Mouse (Mus musculus): ENCODE measurements around the gene Adamts7. TPM values are rescaled to one million over a fixed set of nuclear protein-coding genes. Genes with fewer than 3 reads are reported as not detected.
A peak's percentile ranks its signal among the peaks of the same experiment; 100 is the strongest.

Adamts7 gene
- total RNA-seq (2014; rRNA removed; ENCODE audit: low replicate concordance), result 12.8 and 34.4 TPM in 2 replicates
- 7.6 and 8.3 TPM in 2 replicates for polyA plus RNA-seq (2015; fragmentation: Nextera tagmentation; extraction: Ambion mirVana)

DNA sequence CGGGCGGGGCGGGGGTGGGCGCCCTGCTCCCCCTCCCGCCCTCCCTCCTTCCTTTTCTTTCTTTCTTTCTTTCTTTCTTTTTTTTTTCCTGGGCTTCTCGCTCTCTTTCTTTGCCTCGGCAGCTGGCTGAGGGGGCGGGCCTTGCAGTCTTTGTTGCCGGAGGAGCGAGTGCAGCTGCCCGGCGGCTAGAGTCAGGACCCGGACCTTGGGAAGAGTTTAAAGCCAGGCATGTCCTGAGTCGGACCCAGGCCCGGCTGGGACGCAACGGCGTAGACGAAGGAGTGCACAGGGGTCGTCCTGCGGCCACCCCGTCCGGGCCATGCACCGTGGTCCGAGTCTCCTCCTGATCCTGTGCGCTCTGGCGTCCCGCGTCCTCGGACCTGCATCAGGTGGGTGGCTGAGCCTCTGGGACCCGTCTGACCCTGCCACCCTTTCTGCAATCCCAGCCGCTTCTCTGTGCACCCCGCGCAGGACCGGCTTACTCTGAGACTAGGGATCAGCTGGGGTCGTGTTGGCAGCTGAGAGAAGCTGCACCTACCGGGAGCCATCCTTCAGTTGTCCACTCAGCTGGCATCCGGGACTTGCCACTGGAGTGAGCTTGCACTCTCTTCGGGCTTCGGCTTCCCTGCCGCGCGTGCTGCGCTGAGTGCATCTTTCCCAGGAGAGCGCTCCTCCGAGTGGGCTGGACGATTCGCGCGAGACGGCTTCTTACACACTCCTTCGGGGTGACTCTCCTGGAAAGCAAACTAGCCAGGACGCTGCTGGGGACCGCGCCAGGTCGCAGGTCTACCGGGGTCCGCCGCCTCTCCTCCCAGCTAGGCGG lies at the start of gene Adamts7:
TSS of gene Adamts7 (plus strand) at position 144 of the 823 bp plus-strand sequence.
- Histone ChIP-seq H3K27me3 (ENCODE audit: control insufficient read depth, insufficient read depth, low read length) (no peaks in the 10 kb centered on the region), H3K27ac (ENCODE audit: low read depth) (peak within 1 kb of the TSS; percentile 73), H3K4me1 (ENCODE audit: control insufficient read depth, insufficient read depth) (peaks cover 30% of the 10 kb centered on the region), H3K9me3 (replicated peaks; ENCODE audit: control insufficient read depth, low read length) (no peaks in the 10 kb centered on the region; the same call in 1 of the 2 replicates), H3K4me3 (ENCODE audit: low read depth, low read length) (peak within 1 kb of the TSS; percentile 78), H3K4me2 (ENCODE audit: low read depth, low read length) (peak within 1 kb of the TSS; percentile 88), H3K9ac (replicated peaks; ENCODE audit: low read depth, low read length) (peak within 1 kb of the TSS; percentile 74), H3K36me3 (replicated peaks; ENCODE audit: control insufficient read depth, insufficient read depth, low read length) (no peaks in the 10 kb centered on the region)
- DNase-seq (ENCODE audit: low spot score), result no peak
- peak; percentile 45 for ATAC-seq (ENCODE audit: insufficient read depth, low read depth)
- TF ChIP-seq CTCF (IDR thresholded peaks at IDR 0.05; ENCODE audit: low read depth) (no peak), EP300 (IDR thresholded peaks at IDR 0.05; ENCODE audit: low read depth) (no peak)
- WGBS, result under 1% methylated on average over 59 of the region's 60 CpGs

GRCm38 (mm10) chr9:90113151-90113550 lies 49.7 kb upstream of the Adamts7 start:
- ATAC-seq (ENCODE audit: insufficient read depth, low read depth) (no peak), DNase-seq (ENCODE audit: low spot score) (no peak)
- peak overlapping the region; percentile 95 for H3K9ac ChIP-seq (replicated peaks; ENCODE audit: low read depth, low read length)
- H3K4me1 ChIP-seq (ENCODE audit: control insufficient read depth, insufficient read depth), result peaks cover 18% of the 10 kb centered on the region
- under 1% methylated on average over 13 of the region's 13 CpGs for WGBS
- no peaks in the 10 kb centered on the region for H3K9me3 ChIP-seq (replicated peaks; ENCODE audit: control insufficient read depth, low read length)
- peak overlapping the region; percentile 89 for H3K4me2 ChIP-seq (ENCODE audit: low read depth, low read length)
- peak overlapping the region; percentile 97 for H3K4me3 ChIP-seq (ENCODE audit: low read depth, low read length)
- peak overlapping the region; percentile 100 for H3K27ac ChIP-seq (ENCODE audit: low read depth)
- TF ChIP-seq CTCF (IDR thresholded peaks at IDR 0.05; ENCODE audit: low read depth) (no peak), EP300 (IDR thresholded peaks at IDR 0.05; ENCODE audit: low read depth) (no peak)
- peaks cover 14% of the 10 kb centered on the region; the same call in 1 of the 2 replicates for H3K36me3 ChIP-seq (replicated peaks; ENCODE audit: control insufficient read depth, insufficient read depth, low read length)
- H3K27me3 ChIP-seq (ENCODE audit: control insufficient read depth, insufficient read depth, low read length), result no peaks in the 10 kb centered on the region

GRCm38 (mm10) chr9:90113651-90114566 lies 49.0 kb upstream of the Adamts7 start:
- TF ChIP-seq EP300 (IDR thresholded peaks at IDR 0.05; ENCODE audit: low read depth) (peak; percentile 83), CTCF (IDR thresholded peaks at IDR 0.05; ENCODE audit: low read depth) (peak; percentile 64)

GRCm38 (mm10) chr9:90114567-90115307 lies 48.1 kb upstream of the Adamts7 start, which contains the start of gene Morf4l1:
Morf4l1 (minus strand) TSS chr9:90114774.
- H3K9me3 ChIP-seq (replicated peaks; ENCODE audit: control insufficient read depth, low read length), result no peaks in the 10 kb centered on the region
- H3K4me1 ChIP-seq (ENCODE audit: control insufficient read depth, insufficient read depth), result peaks cover 18% of the 10 kb centered on the region
- H3K9ac ChIP-seq (replicated peaks; ENCODE audit: low read depth, low read length), result peak within 1 kb of the TSS; percentile 95
- peak within 1 kb of the TSS; percentile 91 for H3K4me2 ChIP-seq (ENCODE audit: low read depth, low read length)
- no peaks in the 10 kb centered on the region for H3K36me3 ChIP-seq (replicated peaks; ENCODE audit: control insufficient read depth, insufficient read depth, low read length)
- H3K27me3 ChIP-seq (ENCODE audit: control insufficient read depth, insufficient read depth, low read length), result no peaks in the 10 kb centered on the region
- DNase-seq (ENCODE audit: low spot score) (peak; percentile 97), ATAC-seq (ENCODE audit: insufficient read depth, low read depth) (peak; percentile 98)
- WGBS, result 2% methylated on average over 38 of the region's 40 CpGs
- peak within 1 kb of the TSS; percentile 100 for H3K27ac ChIP-seq (ENCODE audit: low read depth)
- peak within 1 kb of the TSS; percentile 97 for H3K4me3 ChIP-seq (ENCODE audit: low read depth, low read length)
- TF ChIP-seq EP300 (IDR thresholded peaks at IDR 0.05; ENCODE audit: low read depth) (no peak), CTCF (IDR thresholded peaks at IDR 0.05; ENCODE audit: low read depth) (no peak)

More at GRCm38 (mm10) chr9:90113651-90114566, 49.0 kb upstream of the Adamts7 start:
- Histone ChIP-seq H3K27me3 (ENCODE audit: control insufficient read depth, insufficient read depth, low read length) (no peaks in the 10 kb centered on the region), H3K36me3 (replicated peaks; ENCODE audit: control insufficient read depth, insufficient read depth, low read length) (peaks cover 7% of the 10 kb centered on the region; the same call in 1 of the 2 replicates), H3K4me1 (ENCODE audit: control insufficient read depth, insufficient read depth) (peaks cover 18% of the 10 kb centered on the region), H3K9ac (replicated peaks; ENCODE audit: low read depth, low read length) (peak overlapping the region; percentile 95), H3K9me3 (replicated peaks; ENCODE audit: control insufficient read depth, low read length) (no peaks in the 10 kb centered on the region), H3K27ac (ENCODE audit: low read depth) (peak overlapping the region; percentile 100), H3K4me2 (ENCODE audit: low read depth, low read length) (peak overlapping the region; percentile 89), H3K4me3 (ENCODE audit: low read depth, low read length) (peak overlapping the region; percentile 97)
- ATAC-seq (ENCODE audit: insufficient read depth, low read depth) (peak; percentile 74), DNase-seq (ENCODE audit: low spot score) (peak; percentile 89)
- WGBS, result under 1% methylated on average over 81 of the region's 82 CpGs
